Mouse (Mus musculus) monocyte, adult 2 months (primary cell): ENCODE data around the gene Tmem222.

Source experiments
- DNase-seq, 2 experiments: peaks; one replicate each; pipeline ENCODE4 v3.0.0; 2022; ENCODE audit warnings: low spot score in 2 of 2, low read depth in 1 of 2

The Tmem222 gene

GRCm38 (mm10) chr4:133253412-133253811, 24.2 kb downstream of the Tmem222 start:
- DNase-seq, result no peak

- DNase-seq, result no peak
These were observed 25.5 kb downstream of the Tmem222 start for GRCm38 (mm10) chr4:133252089-133252488.

GRCm38 (mm10) chr4:133251214-133251613, 26.4 kb downstream of the Tmem222 start:
- no peak for DNase-seq

- DNase-seq, result peak; percentile 57 to 64
These were observed 27.0 kb downstream of the Tmem222 start for GRCm38 (mm10) chr4:133250609-133251008.

- DNase-seq, result no peak
These were observed 29.7 kb downstream of the Tmem222 start for GRCm38 (mm10) chr4:133247806-133248449.

- DNase-seq, result no peak
These were observed 30.5 kb downstream of the Tmem222 start for GRCm38 (mm10) chr4:133247072-133247471.

GRCm38 (mm10) chr4:133244289-133244688, 33.3 kb downstream of the Tmem222 start:
- no peak for DNase-seq

GRCm38 (mm10) chr4:133243538-133243937, 34.1 kb downstream of the Tmem222 start:
- DNase-seq, result no peak

GRCm38 (mm10) chr4:133242710-133243109, 34.9 kb downstream of the Tmem222 start:
- DNase-seq, result no peak

GRCm38 (mm10) chr4:133241910-133242309, 35.7 kb downstream of the Tmem222 start:
- no peak for DNase-seq

GRCm38 (mm10) chr4:133240934-133241908, 36.4 kb downstream of the Tmem222 start:
- peak; percentile 72 to 84 for DNase-seq

GRCm38 (mm10) chr4:133240490-133240921, 37.1 kb downstream of the Tmem222 start, which contains the start of gene Map3k6:
Map3k6 (plus strand) TSS chr4:133240818.
- peak; percentile 9 to 27 for DNase-seq

- peak in 1 of 2 experiments; percentile 22 for DNase-seq
These were observed 39.7 kb downstream of the Tmem222 start for GRCm38 (mm10) chr4:133237911-133238310.

- no peak for DNase-seq
These were observed 42.2 kb downstream of the Tmem222 start for GRCm38 (mm10) chr4:133235415-133235814.

- DNase-seq, result no peak
These were observed 42.8 kb downstream of the Tmem222 start for GRCm38 (mm10) chr4:133234771-133235170.

- no peak for DNase-seq
These were observed 44.2 kb downstream of the Tmem222 start for GRCm38 (mm10) chr4:133233285-133233976.

GRCm38 (mm10) chr4:133229582-133229981, 48.0 kb downstream of the Tmem222 start:
- no peak for DNase-seq

GRCm38 (mm10) chr4:133227636-133228035, 50.0 kb downstream of the Tmem222 start:
- no peak for DNase-seq

- no peak for DNase-seq
These were observed 51.5 kb downstream of the Tmem222 start for GRCm38 (mm10) chr4:133226073-133226472.

GRCm38 (mm10) chr4:133223875-133224274, 53.7 kb downstream of the Tmem222 start:
- DNase-seq, result no peak

GRCm38 (mm10) chr4:133221701-133222100, 55.9 kb downstream of the Tmem222 start:
- DNase-seq, result no peak
